Mouse (Mus musculus) hindbrain, embryonic 13.5 days (tissue): ENCODE results near the gene Zdhhc14. TPM values are rescaled to one million over a fixed set of nuclear protein-coding genes. Genes with fewer than 3 reads are reported as not detected.

ENCODE experiments used
- ATAC-seq: fragments of 200-750 bp; cut with Nextera tagmentation; 2 replicates; pipeline ENCODE4 v1.8.0; 2017; ENCODE audit warnings: moderate TSS enrichment; ENCODE audit not compliant: low FRiP score
- H3K27ac ChIP-seq: fragments of 300-500 bp; sonication (generic); 2 replicates; pipeline ENCODE4 v1.5.1; 2015; ENCODE audit warnings: inconsistent platforms, mild to moderate bottlenecking, moderate library complexity
- H3K27me3 ChIP-seq: fragments of 300-500 bp; sonication (generic); 2 replicates; pipeline ENCODE4 v1.6.1; 2015; ENCODE audit warnings: mild to moderate bottlenecking, inconsistent platforms
- H3K36me3 ChIP-seq: fragments of 300-500 bp; sonication (generic); 2 replicates; pipeline ENCODE4 v1.6.1; 2015; ENCODE audit warnings: mild to moderate bottlenecking, inconsistent platforms
- H3K4me1 ChIP-seq: fragments of 300-500 bp; sonication (generic); replicated peaks from 2 replicates; pipeline ENCODE4 v1.6.1; 2015; ENCODE audit warnings: inconsistent platforms
- H3K4me2 ChIP-seq: fragments of 300-500 bp; sonication (generic); 2 replicates; pipeline ENCODE4 v1.6.1; 2015; ENCODE audit warnings: inconsistent platforms, mild to moderate bottlenecking, moderate library complexity
- H3K4me3 ChIP-seq: fragments of 300-500 bp; sonication (generic); 2 replicates; pipeline ENCODE4 v1.5.1; 2015; ENCODE audit warnings: mild to moderate bottlenecking, inconsistent platforms
- H3K9ac ChIP-seq: fragments of 300-500 bp; sonication (generic); 2 replicates; pipeline ENCODE4 v1.6.1; 2015; ENCODE audit warnings: mild to moderate bottlenecking, inconsistent platforms
- H3K9me3 ChIP-seq: fragments of 300-500 bp; sonication (generic); 2 replicates; pipeline ENCODE4 v1.6.1; 2016; ENCODE audit warnings: inconsistent platforms
- WGBS: fragments of 180-500 bp; shearing (Covaris S2); methylation state at CpG from one replicate; pipeline ENCODE4 v1.1.7; 2015; 5-methylcytosine and 5-hydroxymethylcytosine counted together
- polyA plus RNA-seq: library from polyadenylated mRNA; unstranded; fragments of >200 nt; fragmentation: Nextera tagmentation; extraction: Ambion mirVana; gene quantifications from 2 replicates; pipeline ENCODE4 v1.2.1, GENCODE M21; 2015

Zdhhc14 gene
- polyA plus RNA-seq, 1 experiment from 2014 or later, result 6.8 TPM

- Histone ChIP-seq H3K27me3 (no peaks in the 10 kb centered on the region), H3K27ac (no peak overlapping the region), H3K9ac (no peak overlapping the region), H3K4me1 (0 out of 2 replicates have a peak, but pooled peaks cover 4% of the 10 kb centered on the region), H3K36me3 (no peaks in the 10 kb centered on the region), H3K4me3 (no peak overlapping the region), H3K9me3 (no peaks in the 10 kb centered on the region), H3K4me2 (no peak overlapping the region)
- WGBS, result 69% methylated on average over 5 of the region's 5 CpGs
- no peak for ATAC-seq
These were observed 51.7 kb downstream of the Zdhhc14 start for GRCm38 (mm10) chr17:5544065-5544464.

GRCm38 (mm10) chr17:5545065-5545464 lies 52.7 kb downstream of the Zdhhc14 start:
- H3K4me1 ChIP-seq, result 0 out of 2 replicates have a peak, but pooled peaks cover 4% of the 10 kb centered on the region
- 93% methylated on average over 2 of the region's 2 CpGs for WGBS
- H3K4me3 ChIP-seq, result no peak overlapping the region
- no peaks in the 10 kb centered on the region for H3K27me3 ChIP-seq
- H3K27ac ChIP-seq, result no peak overlapping the region
- no peak for ATAC-seq
- no peak overlapping the region for H3K9ac ChIP-seq
- H3K9me3 ChIP-seq, result no peaks in the 10 kb centered on the region
- H3K36me3 ChIP-seq, result no peaks in the 10 kb centered on the region
- H3K4me2 ChIP-seq, result no peak overlapping the region

- H3K36me3 ChIP-seq, result no peaks in the 10 kb centered on the region
- H3K4me3 ChIP-seq, result no peak overlapping the region
- H3K9ac ChIP-seq, result no peak overlapping the region
- 94% methylated on average over 2 of the region's 2 CpGs for WGBS
- H3K27ac ChIP-seq, result no peak overlapping the region
- H3K9me3 ChIP-seq, result no peaks in the 10 kb centered on the region
- no peaks in the 10 kb centered on the region for H3K27me3 ChIP-seq
- ATAC-seq, result no peak
- 0 out of 2 replicates have a peak, but pooled peaks cover 7% of the 10 kb centered on the region for H3K4me1 ChIP-seq
- H3K4me2 ChIP-seq, result no peak overlapping the region
These were observed 56.2 kb downstream of the Zdhhc14 start for GRCm38 (mm10) chr17:5548546-5548945.

GRCm38 (mm10) chr17:5549460-5549859 lies 57.1 kb downstream of the Zdhhc14 start:
- H3K9me3 ChIP-seq, result no peaks in the 10 kb centered on the region
- WGBS, result 93% methylated on average over 6 of the region's 6 CpGs
- no peaks in the 10 kb centered on the region for H3K36me3 ChIP-seq
- H3K4me1 ChIP-seq, result 0 out of 2 replicates have a peak, but pooled peaks cover 7% of the 10 kb centered on the region
- no peak for ATAC-seq
- no peak overlapping the region for H3K4me2 ChIP-seq
- no peaks in the 10 kb centered on the region for H3K27me3 ChIP-seq
- H3K27ac ChIP-seq, result no peak overlapping the region
- no peak overlapping the region for H3K4me3 ChIP-seq
- H3K9ac ChIP-seq, result no peak overlapping the region

GRCm38 (mm10) chr17:5550444-5550843 lies 58.1 kb downstream of the Zdhhc14 start:
- Histone ChIP-seq H3K27me3 (no peaks in the 10 kb centered on the region), H3K9ac (no peak overlapping the region), H3K4me2 (no peak overlapping the region), H3K4me1 (0 out of 2 replicates have a peak, but pooled peaks cover 7% of the 10 kb centered on the region), H3K36me3 (no peaks in the 10 kb centered on the region), H3K27ac (no peak overlapping the region), H3K9me3 (no peaks in the 10 kb centered on the region), H3K4me3 (no peak overlapping the region)
- no peak for ATAC-seq
- WGBS, result 87% methylated on average over 10 of the region's 10 CpGs

GRCm38 (mm10) chr17:5551136-5551535 lies 58.8 kb downstream of the Zdhhc14 start:
- Histone ChIP-seq H3K4me3 (no peak overlapping the region), H3K27me3 (no peaks in the 10 kb centered on the region), H3K27ac (no peak overlapping the region), H3K9me3 (no peaks in the 10 kb centered on the region), H3K4me1 (0 out of 2 replicates have a peak, but pooled peaks cover 7% of the 10 kb centered on the region), H3K4me2 (no peak overlapping the region), H3K36me3 (no peaks in the 10 kb centered on the region), H3K9ac (no peak overlapping the region)
- 79% methylated on average over 3 of the region's 3 CpGs for WGBS
- ATAC-seq, result no peak

- Histone ChIP-seq H3K4me1 (0 out of 2 replicates have a peak, but pooled peaks cover 7% of the 10 kb centered on the region), H3K4me3 (no peak overlapping the region), H3K36me3 (no peaks in the 10 kb centered on the region), H3K4me2 (no peak overlapping the region), H3K9ac (no peak overlapping the region), H3K27me3 (no peaks in the 10 kb centered on the region), H3K9me3 (no peaks in the 10 kb centered on the region), H3K27ac (no peak overlapping the region)
- no peak for ATAC-seq
- 73% methylated on average over 14 of the region's 14 CpGs for WGBS
These were observed 59.8 kb downstream of the Zdhhc14 start for GRCm38 (mm10) chr17:5552036-5552760.

- 74% methylated on average over 5 of the region's 5 CpGs for WGBS
- no peak overlapping the region for H3K27ac ChIP-seq
- H3K36me3 ChIP-seq, result no peaks in the 10 kb centered on the region
- no peak overlapping the region for H3K9ac ChIP-seq
- ATAC-seq, result no peak
- H3K9me3 ChIP-seq, result no peaks in the 10 kb centered on the region
- no peak overlapping the region for H3K4me3 ChIP-seq
- H3K4me2 ChIP-seq, result no peak overlapping the region
- H3K27me3 ChIP-seq, result no peaks in the 10 kb centered on the region
- 0 out of 2 replicates have a peak, but pooled peaks cover 7% of the 10 kb centered on the region for H3K4me1 ChIP-seq
These were observed 61.2 kb downstream of the Zdhhc14 start for GRCm38 (mm10) chr17:5553556-5553955.

GRCm38 (mm10) chr17:5554573-5554972 lies 62.2 kb downstream of the Zdhhc14 start:
- WGBS, result 97% methylated on average over 2 of the region's 2 CpGs
- H3K27me3 ChIP-seq, result no peaks in the 10 kb centered on the region
- H3K9me3 ChIP-seq, result no peaks in the 10 kb centered on the region
- H3K27ac ChIP-seq, result no peak overlapping the region
- no peak overlapping the region for H3K4me2 ChIP-seq
- H3K4me3 ChIP-seq, result no peak overlapping the region
- no peaks in the 10 kb centered on the region for H3K36me3 ChIP-seq
- no peak for ATAC-seq
- no peak overlapping the region for H3K9ac ChIP-seq
- 0 out of 2 replicates have a peak, but pooled peaks cover 7% of the 10 kb centered on the region for H3K4me1 ChIP-seq

GRCm38 (mm10) chr17:5556568-5556967 lies 64.2 kb downstream of the Zdhhc14 start:
- H3K4me1 ChIP-seq, result 0 out of 2 replicates have a peak, but pooled peaks cover 7% of the 10 kb centered on the region
- 0 out of 2 replicates have a peak, but pooled peaks cover 4% of the 10 kb centered on the region for H3K9me3 ChIP-seq
- ATAC-seq, result no peak
- H3K27ac ChIP-seq, result no peak overlapping the region
- no peak overlapping the region for H3K4me2 ChIP-seq
- WGBS, result 77% methylated on average over 8 of the region's 8 CpGs
- H3K36me3 ChIP-seq, result no peaks in the 10 kb centered on the region
- no peak overlapping the region for H3K9ac ChIP-seq
- no peak overlapping the region for H3K4me3 ChIP-seq
- H3K27me3 ChIP-seq, result no peaks in the 10 kb centered on the region

- H3K27me3 ChIP-seq, result no peaks in the 10 kb centered on the region
- no peak overlapping the region for H3K4me2 ChIP-seq
- no peaks in the 10 kb centered on the region for H3K36me3 ChIP-seq
- WGBS, result 88% methylated on average over 4 of the region's 4 CpGs
- H3K9ac ChIP-seq, result no peak overlapping the region
- no peaks in the 10 kb centered on the region for H3K4me1 ChIP-seq
- ATAC-seq, result no peak
- no peak overlapping the region for H3K27ac ChIP-seq
- peaks cover 4% of the 10 kb centered on the region; the same call in 1 of the 2 replicates for H3K9me3 ChIP-seq
- no peak overlapping the region for H3K4me3 ChIP-seq
These were observed 67.9 kb downstream of the Zdhhc14 start for GRCm38 (mm10) chr17:5560212-5560611.

GRCm38 (mm10) chr17:5563108-5563507 lies 70.8 kb downstream of the Zdhhc14 start:
- no peak overlapping the region for H3K4me2 ChIP-seq
- 96% methylated on average over 6 of the region's 6 CpGs for WGBS
- H3K4me1 ChIP-seq, result no peaks in the 10 kb centered on the region
- no peak overlapping the region for H3K9ac ChIP-seq
- H3K27ac ChIP-seq, result no peak overlapping the region
- H3K36me3 ChIP-seq, result no peaks in the 10 kb centered on the region
- no peak for ATAC-seq
- H3K9me3 ChIP-seq, result peaks cover 4% of the 10 kb centered on the region; the same call in 1 of the 2 replicates
- no peaks in the 10 kb centered on the region for H3K27me3 ChIP-seq
- no peak overlapping the region for H3K4me3 ChIP-seq

- no peak for ATAC-seq
These were observed 73.6 kb downstream of the Zdhhc14 start for GRCm38 (mm10) chr17:5566006-5566405.

More at GRCm38 (mm10) chr17:5566006-5566405, 73.6 kb downstream of the Zdhhc14 start:
- no peak overlapping the region for H3K4me2 ChIP-seq
- H3K9ac ChIP-seq, result no peak overlapping the region
- H3K4me3 ChIP-seq, result no peak overlapping the region
- WGBS, result 77% methylated on average over 7 of the region's 7 CpGs
- no peaks in the 10 kb centered on the region for H3K27me3 ChIP-seq
- H3K27ac ChIP-seq, result no peak overlapping the region
- H3K4me1 ChIP-seq, result no peaks in the 10 kb centered on the region
- H3K36me3 ChIP-seq, result no peaks in the 10 kb centered on the region
- H3K9me3 ChIP-seq, result no peaks in the 10 kb centered on the region; the same call in 1 of the 2 replicates
